Mouse (Mus musculus) gastrocnemius, adult 8-10 months (tissue): ENCODE data around the gene Apom. TPM values are rescaled to one million over a fixed set of nuclear protein-coding genes. Genes with fewer than 3 reads are reported as not detected.
"Not testable (repeated sequence)": the region's sequence is repeated elsewhere in the genome, so short reads cannot be mapped to it uniquely, and the experiment has no call there.

Experiments used
- DNase-seq, 2 experiments: peaks; one replicate each; pipeline ENCODE4 v3.0.0; 2022; ENCODE audit warnings: low spot score in 2 of 2
- total RNA-seq, 4 experiments: library from RNA; stranded (reverse); gene quantifications; 2 replicates each; pipeline ENCODE4 v1.2.4; 2022

Gene Apom
- total RNA-seq, 4 experiments from 2014 or later = not detected

- no peak for DNase-seq
Measured at GRCm38 (mm10) chr17:35128996-35129395, 2.9 kb downstream of the Apom start.

- no peak for DNase-seq
Measured at GRCm38 (mm10) chr17:35127017-35127416, 4.8 kb downstream of the Apom start.

GRCm38 (mm10) chr17:35126206-35126611 lies 5.6 kb downstream of the Apom start, which contains the start of gene D17H6S53E:
Gene D17H6S53E, plus strand, starts transcription at chr17:35126373.
- DNase-seq = peak; percentile 54 to 67

- no peak for DNase-seq
Measured at GRCm38 (mm10) chr17:35125578-35125977, 6.3 kb downstream of the Apom start.

GRCm38 (mm10) chr17:35125081-35125480 lies 6.8 kb downstream of the Apom start:
- no peak for DNase-seq

GRCm38 (mm10) chr17:35124261-35124896 lies 7.5 kb downstream of the Apom start:
- not testable (repeated sequence) for DNase-seq

GRCm38 (mm10) chr17:35123287-35123686 lies 8.6 kb downstream of the Apom start:
- DNase-seq = not testable (repeated sequence)

- DNase-seq = no peak
Measured at GRCm38 (mm10) chr17:35121871-35122303, 10.0 kb downstream of the Apom start, which contains the start of gene Csnk2b. Gene Csnk2b, minus strand, starts transcription at chr17:35122053.

GRCm38 (mm10) chr17:35121143-35121799 lies 10.6 kb downstream of the Apom start, which contains the start of gene Gpank1:
Gene Gpank1, plus strand, starts transcription at chr17:35121455.
- DNase-seq = peak; percentile 96 to 97

- peak; percentile 26 to 32 for DNase-seq
Measured at GRCm38 (mm10) chr17:35120745-35121142, 11.1 kb downstream of the Apom start.

GRCm38 (mm10) chr17:35115046-35116019 lies 16.5 kb downstream of the Apom start, which contains the start of gene Ly6g5b:
Gene Ly6g5b, minus strand, starts transcription at chr17:35115428.
- no peak for DNase-seq

GRCm38 (mm10) chr17:35111774-35112173 lies 20.1 kb downstream of the Apom start:
- no peak for DNase-seq

GRCm38 (mm10) chr17:35108097-35108496 lies 23.8 kb downstream of the Apom start, which contains the start of gene Ly6g5c:
Gene Ly6g5c, plus strand, starts transcription at chr17:35108279.
- DNase-seq = no peak

GRCm38 (mm10) chr17:35106522-35106921 lies 25.3 kb downstream of the Apom start:
- DNase-seq = no peak

- DNase-seq = no peak
Measured at GRCm38 (mm10) chr17:35105740-35106389, 26.0 kb downstream of the Apom start.

GRCm38 (mm10) chr17:35104754-35105153 lies 27.1 kb downstream of the Apom start:
- DNase-seq = no peak

- DNase-seq = no peak
Measured at GRCm38 (mm10) chr17:35104079-35104478, 27.8 kb downstream of the Apom start.

- peak; percentile 17 to 30 for DNase-seq
Measured at GRCm38 (mm10) chr17:35103221-35103690, 28.6 kb downstream of the Apom start.

- no peak for DNase-seq
Measured at GRCm38 (mm10) chr17:35102299-35102698, 29.6 kb downstream of the Apom start.

- DNase-seq = no peak
Measured at GRCm38 (mm10) chr17:35101161-35101560, 30.7 kb downstream of the Apom start.
